Mouse (Mus musculus): ENCODE measurements around the gene Gm2163.
"Not testable (repeated sequence)": the region's sequence is repeated elsewhere in the genome, so short reads cannot be mapped to it uniquely, and the experiment has no call there.

Gm2163 gene

DNA sequence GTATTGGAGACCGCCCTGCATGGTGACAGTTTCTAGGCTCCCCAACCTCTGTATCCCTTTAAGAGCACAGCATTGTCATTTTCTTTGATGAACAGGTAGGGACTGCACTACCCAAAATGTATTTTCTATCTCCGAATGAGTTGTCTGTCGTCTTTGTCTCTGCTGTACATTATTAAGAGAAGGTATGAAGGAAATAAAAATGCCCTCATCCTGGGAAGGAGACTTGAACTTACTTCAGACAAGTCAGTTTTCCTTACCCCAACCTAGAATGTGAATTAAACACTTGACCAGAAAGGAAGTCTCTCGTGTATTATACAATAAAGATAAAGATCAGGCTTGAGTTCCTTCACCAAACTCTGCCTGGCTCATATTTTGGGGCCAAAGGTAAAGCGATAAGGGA, at the start of gene Gm2163:
TSS of gene Gm2163 (plus strand) at position 301 of the 400 bp plus-strand sequence.
- not testable (repeated sequence) for DNase-seq

- DNase-seq, result not testable (repeated sequence)
Measured at GRCm38 (mm10) chr4:42439078-42439477, 27.5 kb upstream of the Gm2163 start, which contains the start of gene Gm21586. TSS of gene Gm21586 (plus strand) at chr4:42439378.

DNA sequence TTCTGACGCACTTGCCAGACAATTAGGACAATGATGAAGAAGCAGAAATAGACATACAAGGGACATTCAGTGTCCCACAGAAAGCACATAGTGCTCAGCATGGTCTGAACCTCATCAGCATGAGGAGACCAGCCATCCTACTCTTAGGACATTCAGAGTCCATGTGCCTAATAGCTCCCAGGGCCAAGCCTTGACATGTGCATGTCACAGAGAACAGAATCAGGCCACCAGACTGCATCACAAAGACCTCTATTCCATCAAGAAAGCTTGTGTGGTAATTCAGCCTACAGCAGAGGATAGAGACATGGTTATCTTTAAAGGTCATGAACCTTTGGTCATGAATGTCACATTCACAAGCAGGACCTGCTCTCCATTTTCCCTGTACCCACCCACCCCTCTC, 61.5 kb downstream of the Gm2163 start, which contains the start of gene Fam205a2:
TSS of gene Fam205a2 (minus strand) at position 101 of the 400 bp plus-strand sequence.
- DNase-seq, result not testable (repeated sequence)

DNA sequence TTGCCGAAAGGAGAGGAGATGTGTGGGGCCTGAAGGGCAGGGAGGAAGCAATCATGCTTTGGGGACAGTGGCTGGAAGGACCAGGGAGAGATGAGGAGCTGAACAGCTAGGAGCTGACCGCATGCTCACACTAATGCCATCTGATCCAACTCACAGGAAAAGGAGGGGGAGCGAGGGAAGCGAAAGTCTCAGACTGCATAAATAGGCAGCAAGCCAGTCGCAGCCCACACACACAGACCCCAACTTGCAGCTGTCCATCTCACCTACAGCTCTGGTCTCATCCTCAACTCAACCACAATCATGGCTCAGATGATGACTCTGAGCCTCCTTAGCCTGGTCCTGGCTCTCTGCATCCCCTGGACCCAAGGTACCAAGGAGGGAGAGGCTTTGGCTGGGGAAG, 145.3 kb downstream of the Gm2163 start, which contains the start of gene Gm10591:
TSS of gene Gm10591 (plus strand) at position 301 of the 400 bp plus-strand sequence.
- not testable (repeated sequence) for DNase-seq

DNA sequence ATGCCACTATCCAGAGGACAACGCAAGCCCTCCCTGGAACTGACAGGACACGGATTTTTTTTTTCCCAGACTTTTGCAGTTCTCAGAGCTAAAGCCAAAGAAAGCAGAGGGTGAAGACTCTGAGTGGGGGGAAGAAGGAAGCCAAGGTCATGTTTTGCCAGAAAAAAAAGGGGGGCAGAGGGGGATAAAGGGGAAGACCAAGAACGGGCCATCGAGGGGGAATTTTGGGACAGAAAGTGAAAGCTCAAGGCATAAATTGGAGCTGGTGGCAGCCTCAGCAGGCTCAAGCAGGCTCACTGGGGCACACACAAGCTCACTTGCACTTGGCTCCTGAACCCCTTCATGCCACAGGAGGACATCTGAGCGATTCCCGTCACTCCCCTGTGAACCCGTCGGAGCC, 162.9 kb downstream of the Gm2163 start, which contains the start of gene Gm2564:
TSS of gene Gm2564 (plus strand) at position 301 of the 400 bp plus-strand sequence.
- not testable (repeated sequence) for DNase-seq
